8 mouse cellular contexts compared by ENCODE assay signal in the genomic region with DNA sequence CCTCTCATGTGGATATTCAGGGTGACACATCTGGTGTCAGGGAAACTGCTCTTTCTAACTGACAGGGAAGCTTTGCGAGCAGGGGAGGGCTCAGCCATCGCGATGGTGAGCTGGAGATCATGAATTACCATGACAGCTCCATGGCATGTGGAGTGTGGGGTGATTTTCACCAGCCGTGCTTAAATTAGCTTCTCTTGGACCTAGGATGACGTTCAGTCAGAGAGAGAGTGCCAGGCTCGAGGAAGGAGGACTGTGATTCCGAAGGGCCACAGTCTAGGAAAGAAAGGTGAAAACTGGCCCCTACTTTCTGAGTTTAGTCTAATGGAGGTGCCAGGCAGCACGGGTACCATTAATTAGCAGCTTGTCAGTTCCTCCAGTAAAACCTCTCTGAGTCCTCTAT.
DNase-seq lines count a peak whose midpoint lies in the region; ATAC-seq lines count a peak whose summit lies in the region.
"Had no signal": no experiment of that assay in that cellular context is flagged by ENCODE, and none has a peak within 500 bp of the region (broad histone marks: within the 10 kb centered on the region; RNA-seq: fewer than 3 reads in every experiment).

No protein-coding gene starts in this region.

- peak; percentile 27 for DNase-seq in Muller cell, postnatal 12 days (ENCODE audit: inconsistent ontology term)
- DNase-seq in embryo, embryonic 10.5 days (ENCODE audit: low spot score), result peak; percentile 53
- DNase-seq in midbrain, embryonic 10.5 days (ENCODE audit: low spot score), result no peak
- no peak for DNase-seq in adrenal gland, postnatal 4 days (ENCODE audit: low spot score in 2 of 2)
- no peak for DNase-seq in cerebellum, adult 11-12 months
- DNase-seq: cerebellum, adult 9-10 months had no signal

- no peaks in the 10 kb centered on the region for H3K36me3 ChIP-seq in heart, embryonic 15.5 days
- no peaks in the 10 kb centered on the region for H3K36me3 ChIP-seq in midbrain, embryonic 10.5 days

- H3K4me3 ChIP-seq in heart, embryonic 15.5 days, result no peak overlapping the region
- H3K4me3 ChIP-seq in midbrain, embryonic 10.5 days, result no peak overlapping the region

- peak; percentile 56 for ATAC-seq in heart, embryonic 15.5 days (replicated peaks; ENCODE audit: insufficient number of reproducible peaks, insufficient read depth, low FRiP score, low read depth)
- ATAC-seq in activated CD4-positive, CD25-positive, alpha-beta regulatory T cell, adult 4 months, result no peak

- no peaks in the 10 kb centered on the region for H3K27me3 ChIP-seq in heart, embryonic 15.5 days
- peaks cover 8% of the 10 kb centered on the region; the same call in 1 of the 2 replicates for H3K27me3 ChIP-seq in midbrain, embryonic 10.5 days (ENCODE audit: low read depth, poor library complexity, severe bottlenecking)

- peak overlapping the region; percentile 16 for H3K27ac ChIP-seq in heart, embryonic 15.5 days
- H3K27ac ChIP-seq in midbrain, embryonic 10.5 days (replicated peaks), result peak overlapping the region; percentile 66

- H3K4me2 ChIP-seq in heart, embryonic 15.5 days, result peak overlapping the region; percentile 29

- no peak overlapping the region for H3K9ac ChIP-seq in heart, embryonic 15.5 days

- 19% methylated on average over 8 of the region's 8 CpGs for WGBS in heart, embryonic 15.5 days
- WGBS in midbrain, embryonic 10.5 days, result 49% methylated on average over 8 of the region's 8 CpGs

- peaks cover 58% of the 10 kb centered on the region for H3K4me1 ChIP-seq in heart, embryonic 15.5 days (replicated peaks)
- peaks cover 43% of the 10 kb centered on the region for H3K4me1 ChIP-seq in midbrain, embryonic 10.5 days

- no peaks in the 10 kb centered on the region for H3K9me3 ChIP-seq in heart, embryonic 15.5 days (replicated peaks)
- no peaks in the 10 kb centered on the region for H3K9me3 ChIP-seq in midbrain, embryonic 10.5 days (replicated peaks)

Comparison
In these comparisons a context has a peak if more than half of its experiments do, and no peak if none do; other contexts are left out.
1. DNase-seq: peak in Muller cell, postnatal 12 days (single experiment) and embryo, embryonic 10.5 days (single experiment); none in midbrain, embryonic 10.5 days (single experiment), adrenal gland, postnatal 4 days (0 of 2) and cerebellum, adult 11-12 months (single experiment).